Mouse (Mus musculus): ENCODE data around the gene Pcgf2.
"Not testable (repeated sequence)": the region's sequence is repeated elsewhere in the genome, so short reads cannot be mapped to it uniquely, and the experiment has no call there.

Pcgf2 gene

DNA sequence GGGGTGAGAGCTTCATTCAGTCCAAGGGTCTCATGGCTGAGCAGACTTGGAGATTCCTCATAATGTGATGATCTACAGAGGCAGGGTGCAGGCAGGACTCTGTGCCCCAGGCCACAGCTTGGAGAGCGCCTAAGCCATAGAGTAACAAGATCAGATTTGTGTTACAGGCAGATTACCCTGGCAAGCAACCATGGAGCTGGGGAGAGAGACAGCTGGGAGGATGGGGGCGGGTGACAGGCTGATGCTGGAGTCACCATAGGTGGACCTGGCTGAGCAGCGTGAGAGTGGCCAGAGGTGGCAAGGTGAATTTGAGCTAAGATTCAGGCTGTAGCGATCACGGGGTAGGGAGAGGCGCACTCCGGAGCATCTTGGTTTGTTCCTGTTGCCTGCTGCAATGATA lies 32.1 kb downstream of the Pcgf2 start:
- no peak for DNase-seq (ENCODE audit: low read depth)

DNA sequence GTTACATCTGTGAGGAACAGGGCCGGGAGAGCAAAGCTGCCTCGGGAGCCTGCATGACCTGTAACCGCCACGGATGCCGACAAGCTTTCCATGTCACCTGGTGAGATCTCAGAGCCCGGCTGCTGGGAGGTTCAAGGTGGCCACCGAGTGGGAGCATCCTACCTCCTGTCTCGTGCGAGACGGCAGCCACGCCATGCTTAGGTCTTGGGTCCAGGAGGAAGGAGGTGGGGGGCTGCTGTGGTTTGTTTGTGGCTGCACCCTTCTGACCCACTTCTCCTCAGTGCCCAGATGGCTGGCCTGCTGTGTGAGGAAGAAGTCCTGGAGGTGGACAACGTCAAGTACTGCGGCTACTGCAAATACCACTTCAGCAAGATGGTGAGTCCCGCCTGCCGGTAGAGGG lies 33.5 kb downstream of the Pcgf2 start:
- no peak for DNase-seq (ENCODE audit: low read depth)

DNA sequence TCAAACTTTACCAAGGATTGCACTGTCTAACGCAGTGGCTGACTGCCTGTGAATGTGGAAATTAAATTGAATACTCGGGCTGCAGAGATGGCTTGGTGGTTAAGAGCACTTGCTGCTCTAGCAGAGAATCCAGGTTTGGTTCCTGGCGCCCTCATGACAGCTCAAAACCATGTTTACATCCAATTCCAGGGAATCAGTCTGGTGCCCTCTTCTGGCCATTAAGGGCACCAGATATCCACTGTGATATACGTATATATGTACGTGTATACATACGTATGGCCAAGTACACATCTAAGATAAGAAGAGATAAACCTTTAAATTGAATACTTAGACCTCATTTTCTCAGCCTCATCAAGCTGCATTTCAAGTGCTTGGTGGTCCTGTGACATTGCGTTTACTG lies 34.1 kb downstream of the Pcgf2 start:
- no peak for DNase-seq (ENCODE audit: low read depth)

DNA sequence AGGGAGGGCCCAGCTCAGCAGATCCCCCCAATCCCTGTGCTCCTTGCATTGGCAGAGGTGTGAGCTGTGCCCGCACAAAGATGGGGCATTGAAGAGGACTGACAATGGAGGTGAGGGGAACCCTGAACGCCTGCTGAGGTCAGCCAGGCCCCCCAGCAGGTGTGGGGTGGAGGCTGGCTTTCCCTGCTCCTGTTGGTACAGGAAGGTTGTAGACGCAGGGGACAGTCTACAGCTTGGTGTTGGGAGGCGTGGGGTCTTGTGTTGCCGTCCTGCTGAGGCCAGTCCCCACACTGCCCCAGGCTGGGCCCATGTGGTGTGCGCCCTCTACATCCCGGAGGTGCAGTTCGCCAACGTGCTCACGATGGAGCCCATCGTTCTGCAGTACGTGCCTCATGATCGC lies 34.9 kb downstream of the Pcgf2 start:
- no peak for DNase-seq (ENCODE audit: low read depth)

DNA sequence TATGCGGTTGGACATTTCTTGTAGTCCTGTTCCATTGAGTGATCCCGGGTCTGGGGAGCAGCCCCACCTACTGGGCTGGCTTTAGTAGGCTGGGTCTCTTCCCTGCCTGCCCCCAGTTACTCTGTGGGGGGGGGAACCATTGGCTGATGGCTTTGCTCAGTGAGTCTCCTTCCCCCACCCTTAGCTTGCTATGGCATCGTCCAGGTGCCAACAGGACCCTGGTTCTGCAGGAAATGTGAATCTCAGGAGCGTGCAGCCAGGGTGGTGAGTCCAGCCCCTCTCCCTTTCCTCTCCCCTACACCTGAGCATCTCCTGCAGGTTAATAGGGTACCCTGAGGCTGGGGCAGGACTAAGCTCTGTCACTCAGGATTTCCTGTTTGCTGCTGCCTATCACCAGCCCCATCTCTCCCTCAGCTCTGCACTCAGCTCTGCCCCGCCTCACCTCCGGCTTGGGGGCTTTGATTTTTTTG lies 35.5 kb downstream of the Pcgf2 start:
- DNase-seq (ENCODE audit: low read depth), result no peak

DNA sequence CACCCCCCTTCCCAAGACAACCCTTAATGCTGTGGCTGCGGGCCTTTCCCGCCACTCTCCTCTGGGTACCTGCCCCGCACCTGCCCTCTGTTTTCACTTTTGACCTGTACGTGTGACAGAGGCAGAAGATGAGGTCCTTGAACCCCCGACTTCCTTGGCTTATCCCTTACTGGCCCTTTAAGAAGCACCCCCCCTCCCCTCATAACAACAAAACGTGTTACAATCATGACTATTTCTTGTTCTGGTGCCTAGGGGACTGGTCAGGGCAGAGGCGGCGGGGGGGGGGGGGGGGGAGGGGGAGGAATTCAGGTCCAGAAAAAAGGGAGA lies 36.0 kb downstream of the Pcgf2 start:
- no peak for DNase-seq (ENCODE audit: low read depth)

DNA sequence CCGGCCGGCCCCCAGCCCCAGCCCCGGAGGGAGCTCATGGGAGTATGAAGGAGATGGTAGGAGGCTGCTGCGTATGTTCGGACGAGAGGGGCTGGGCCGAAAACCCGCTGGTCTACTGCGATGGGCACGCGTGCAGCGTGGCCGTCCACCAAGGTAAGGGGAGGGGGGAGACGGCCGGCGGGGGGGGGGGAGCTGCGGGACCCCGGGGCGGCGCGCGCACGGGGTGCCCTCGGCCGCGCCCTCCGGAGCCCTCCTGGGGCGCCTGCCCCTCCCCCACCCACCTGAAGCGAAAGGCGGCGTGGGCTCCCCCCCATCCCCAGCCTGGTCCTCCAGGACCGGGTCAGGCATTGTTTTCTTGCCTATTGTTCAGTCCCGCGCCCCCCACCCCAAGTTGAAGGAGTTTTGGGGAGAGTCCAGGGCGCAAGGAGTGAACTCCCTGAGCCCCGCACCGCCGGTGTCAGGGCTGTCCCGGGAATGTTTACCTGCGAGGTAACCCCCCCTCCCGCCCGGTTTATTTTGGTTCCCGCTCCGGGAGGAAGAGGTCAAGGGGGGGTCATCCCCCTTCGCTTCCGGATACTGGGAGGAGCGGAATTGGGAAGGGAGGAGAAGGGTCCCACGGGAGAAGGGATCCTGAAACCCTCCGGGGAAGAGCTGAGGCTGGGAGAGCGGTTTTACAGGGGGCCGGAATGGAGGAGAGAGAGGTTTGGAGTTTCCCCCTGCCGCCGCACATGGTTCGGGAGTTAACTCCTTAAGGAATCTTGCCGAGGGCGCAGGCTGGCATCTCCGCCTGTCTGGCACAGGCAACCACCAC lies 36.6 kb downstream of the Pcgf2 start:
- DNase-seq (ENCODE audit: low read depth), result no peak

DNA sequence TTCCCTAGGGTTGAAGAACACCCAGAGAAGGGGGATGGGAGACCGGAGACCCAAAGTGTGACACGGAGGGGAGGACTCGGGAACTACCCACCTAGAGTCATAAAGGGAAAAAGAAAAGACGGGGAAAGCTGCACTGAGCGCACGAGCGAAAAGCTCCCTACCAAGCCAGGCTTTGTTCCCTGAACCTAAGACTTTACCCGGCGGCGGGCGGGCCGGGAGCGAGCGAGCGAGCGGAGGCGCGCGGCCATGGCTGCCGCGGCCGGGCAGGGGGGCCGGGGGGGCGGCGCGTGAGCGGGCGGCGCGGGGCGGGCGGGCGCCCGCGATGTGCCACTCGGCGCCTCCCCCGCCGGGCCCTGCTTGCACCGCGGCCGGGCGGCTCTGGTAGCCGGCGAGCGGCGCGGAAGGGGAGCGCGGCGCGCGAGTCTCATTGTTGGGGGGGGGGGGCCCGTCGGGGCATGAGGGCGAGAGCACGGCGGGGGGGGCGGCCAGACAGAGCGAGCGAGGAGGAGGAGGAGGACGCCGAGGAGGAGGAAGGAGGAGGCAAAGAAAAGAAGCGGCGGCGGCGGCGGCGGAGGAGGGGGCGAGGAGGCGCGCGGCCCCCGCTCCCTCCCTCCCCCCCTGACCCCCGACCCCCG lies 37.3 kb downstream of the Pcgf2 start, which contains the start of gene Mllt6:
TSS of gene Mllt6 (plus strand) at position 522 of the 635 bp plus-strand sequence.
- no peak for DNase-seq (ENCODE audit: low read depth)

DNA sequence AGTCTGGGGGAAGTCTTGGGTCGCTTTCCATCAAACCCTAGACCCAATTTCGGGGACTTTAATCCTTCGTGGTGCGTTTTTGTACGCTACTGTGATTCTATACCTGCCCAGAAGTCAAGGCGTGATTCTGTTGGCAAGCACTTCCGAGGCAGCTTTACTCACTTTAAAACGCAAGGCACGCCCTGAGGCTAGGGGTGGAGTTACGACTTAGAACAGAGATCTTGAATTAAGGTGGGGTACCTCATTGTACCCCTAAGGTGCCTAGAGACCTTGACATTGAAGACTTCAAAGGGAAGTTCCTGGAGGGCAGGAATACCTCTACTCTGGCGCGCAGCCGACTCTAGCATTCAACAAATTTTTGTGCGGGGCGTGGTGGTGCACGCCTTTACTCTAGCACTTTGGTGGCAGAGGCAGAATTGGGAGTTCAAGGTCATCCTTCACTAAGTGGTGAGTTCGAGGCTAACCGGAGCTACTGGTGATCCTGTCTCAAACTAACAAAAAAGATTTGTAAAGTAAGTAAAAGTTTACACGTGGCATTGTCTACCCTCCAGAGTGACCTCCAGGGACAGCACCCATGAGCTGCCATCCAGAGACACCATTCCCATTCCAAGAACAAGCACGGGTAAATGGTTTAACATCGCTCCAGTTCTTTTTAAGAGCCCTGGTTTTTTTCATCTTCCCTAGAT lies 37.9 kb downstream of the Pcgf2 start:
- DNase-seq (ENCODE audit: low read depth), result no peak

DNA sequence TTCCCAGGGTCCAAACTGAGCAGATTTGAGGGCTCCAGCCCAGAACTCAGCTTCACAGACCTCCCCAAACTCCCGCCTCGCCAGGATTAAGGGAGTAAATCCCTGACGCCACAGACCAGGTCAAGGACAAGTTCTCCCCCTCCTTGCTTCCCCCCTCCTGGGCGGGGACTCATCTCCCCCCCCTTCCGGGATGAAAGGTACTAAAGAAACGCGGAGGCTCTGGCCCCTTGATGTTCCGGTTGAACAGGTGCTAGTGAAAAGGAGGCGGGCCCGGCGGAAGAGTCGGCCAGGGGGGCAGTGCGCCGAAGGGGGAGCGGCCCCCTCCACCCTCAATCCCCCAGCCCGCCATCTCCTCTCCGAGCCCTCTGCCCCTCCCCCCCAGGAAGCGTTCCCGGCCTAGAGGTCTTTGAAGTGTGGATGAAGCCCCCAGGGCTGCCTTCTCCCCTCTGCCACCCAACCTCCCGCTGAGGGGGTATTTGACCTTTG lies 38.6 kb downstream of the Pcgf2 start:
- DNase-seq (ENCODE audit: low read depth), result no peak

DNA sequence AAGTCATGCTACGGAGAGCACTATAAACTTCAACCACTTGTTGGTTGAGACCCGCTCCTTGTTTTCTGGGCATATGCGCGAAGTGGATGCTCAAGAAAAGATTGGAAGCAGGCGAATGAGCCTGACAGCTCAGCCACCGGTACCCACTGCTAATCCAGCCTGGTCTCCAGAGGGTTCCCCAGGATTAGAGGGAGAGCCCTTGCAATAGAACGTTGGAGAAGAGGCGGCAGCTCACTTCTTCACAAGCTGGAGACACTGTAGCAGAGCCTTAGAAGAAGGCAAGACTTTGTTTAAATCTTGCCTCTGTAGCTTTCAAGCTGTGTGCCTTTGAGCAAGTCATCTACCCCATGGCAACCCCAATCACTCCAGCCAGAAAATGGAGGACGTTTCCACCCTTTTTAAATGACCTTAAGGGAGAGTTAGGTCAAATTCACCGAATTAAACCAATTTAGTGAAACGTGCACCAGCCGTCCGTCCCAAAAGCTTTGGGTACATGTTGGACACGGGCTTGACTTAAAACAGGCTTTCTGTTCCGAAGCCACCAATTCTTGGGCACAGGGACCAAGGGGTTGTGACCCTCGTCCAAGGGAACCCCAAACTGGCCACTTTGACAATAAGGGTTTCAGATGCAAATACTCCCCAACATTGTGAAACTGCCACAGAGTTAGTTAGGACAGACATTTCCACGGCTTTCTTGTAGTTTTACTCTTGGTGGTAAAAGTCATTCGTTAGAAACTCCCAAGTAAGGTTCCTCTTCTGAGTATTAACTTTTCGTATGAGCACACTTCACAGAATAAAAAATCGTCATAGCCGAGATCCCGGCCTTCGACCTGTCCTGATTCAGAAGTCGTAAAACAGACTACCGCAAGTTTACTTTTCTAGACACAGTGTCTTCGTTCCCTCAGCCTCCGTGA lies 39.3 kb downstream of the Pcgf2 start:
- DNase-seq (ENCODE audit: low read depth), result no peak

DNA sequence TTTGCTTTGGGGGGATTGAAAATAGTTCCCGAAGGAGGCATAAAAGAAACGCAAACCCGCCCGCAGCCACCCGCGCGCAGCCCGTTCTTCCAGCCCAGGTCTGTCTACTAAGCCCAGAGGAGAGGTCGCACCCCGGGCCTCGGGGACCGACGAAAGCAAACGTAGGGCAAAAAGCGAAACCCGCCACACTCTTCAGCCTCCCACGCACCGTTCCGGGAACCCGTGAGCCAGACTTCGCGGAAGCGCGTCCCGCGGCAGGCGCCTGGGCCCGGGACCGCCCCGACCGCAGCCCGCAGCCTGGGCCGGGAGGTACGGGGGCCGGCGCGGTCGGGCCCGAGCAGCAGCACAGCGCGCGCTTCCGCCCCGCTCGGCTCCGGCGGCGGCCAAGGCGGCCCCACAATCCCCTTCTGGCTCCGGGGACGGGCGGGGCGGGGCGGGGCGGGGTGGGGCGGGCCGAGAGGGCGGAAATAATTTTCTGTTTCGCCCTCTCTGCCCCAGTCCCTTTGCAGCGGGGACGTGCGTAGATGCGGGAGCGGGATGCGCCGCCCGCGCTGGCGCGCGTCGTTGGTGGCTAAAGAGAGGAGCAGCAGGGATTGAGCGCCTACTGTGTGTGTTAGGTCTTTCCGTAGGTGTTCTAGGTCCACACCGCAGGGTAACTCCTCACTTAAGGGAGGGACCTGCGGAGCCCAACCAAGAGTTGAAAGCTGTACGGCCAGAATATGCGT lies 40.1 kb downstream of the Pcgf2 start:
- DNase-seq (ENCODE audit: low read depth), result no peak

DNA sequence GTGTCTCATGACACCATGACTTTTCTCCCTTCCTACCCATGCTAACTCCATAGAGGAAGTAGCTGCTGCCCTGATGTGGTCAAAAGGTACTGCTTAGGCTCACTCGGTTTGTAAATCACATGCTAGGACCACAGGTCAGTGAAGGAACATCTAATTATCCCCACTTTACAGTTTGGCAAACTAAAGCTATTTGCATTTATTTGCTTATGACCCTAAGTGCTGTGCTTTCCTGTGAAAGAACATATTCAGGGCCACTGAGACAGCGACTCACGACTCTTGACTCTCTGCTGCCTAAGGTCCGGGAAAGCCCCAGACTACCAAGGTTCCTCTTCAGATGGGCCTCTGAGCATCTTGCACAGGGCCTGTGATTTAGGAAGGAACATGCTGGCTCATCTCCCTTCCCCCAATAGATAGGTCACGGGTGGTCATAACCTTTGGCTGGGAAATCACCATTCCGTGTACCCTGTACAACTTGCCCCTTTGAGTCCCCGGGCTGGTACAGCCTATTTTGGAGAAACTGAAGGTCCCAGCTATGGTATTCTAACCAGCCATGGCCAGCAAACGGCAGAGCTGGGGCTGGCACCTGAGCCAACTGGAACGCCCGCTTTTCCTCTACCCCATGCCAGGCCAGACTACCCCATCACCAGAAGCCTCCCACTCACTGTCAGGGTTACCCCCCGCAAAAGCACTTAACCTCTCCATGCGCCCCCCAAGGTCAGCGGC lies 40.9 kb downstream of the Pcgf2 start:
- DNase-seq (ENCODE audit: low read depth), result no peak

DNA sequence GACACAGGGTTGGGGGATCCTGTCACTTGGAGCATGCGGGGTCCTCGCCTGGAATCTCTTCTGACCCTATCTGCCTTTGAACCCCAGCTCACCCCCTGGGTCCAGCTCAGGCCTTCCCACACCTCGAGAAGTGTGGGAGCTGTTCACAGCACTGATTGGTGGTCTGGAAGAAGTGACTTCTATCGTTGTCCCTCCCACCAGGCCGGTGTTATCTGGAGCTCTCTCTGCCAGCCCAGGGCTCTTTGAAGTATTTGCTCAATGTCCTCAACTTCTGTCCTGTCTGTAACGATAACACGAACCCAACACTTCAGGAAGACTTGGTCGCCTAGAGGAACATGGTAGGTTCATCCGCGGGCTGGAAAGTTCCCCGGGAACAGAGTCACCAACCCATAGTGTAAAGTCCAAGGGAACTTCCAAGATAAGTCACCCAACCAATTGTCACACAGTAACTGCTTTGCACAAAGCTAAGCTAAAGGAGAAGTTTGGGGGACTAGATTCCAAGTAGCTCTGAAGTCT lies 41.5 kb downstream of the Pcgf2 start:
- DNase-seq (ENCODE audit: low read depth), result no peak

DNA sequence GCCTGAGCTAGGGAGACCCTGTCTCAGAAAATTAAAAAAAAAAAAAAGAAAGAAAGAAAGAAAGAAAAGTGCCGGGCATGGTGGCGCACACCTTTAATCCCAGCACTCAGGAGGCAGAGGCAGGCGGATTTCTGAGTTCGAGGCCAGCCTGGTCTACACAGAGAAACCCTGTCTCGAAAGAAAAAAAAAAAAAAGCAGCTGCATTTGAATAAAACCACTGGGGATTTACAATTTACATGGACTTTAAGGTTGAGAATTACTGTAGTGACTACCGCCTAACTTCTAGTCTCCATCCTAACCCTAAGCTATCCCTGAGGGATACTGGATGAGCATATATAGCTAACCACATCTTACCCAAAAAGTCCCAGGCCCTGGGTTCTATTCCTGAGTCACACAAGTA lies 42.3 kb downstream of the Pcgf2 start:
- not testable (repeated sequence) for DNase-seq (ENCODE audit: low read depth)

DNA sequence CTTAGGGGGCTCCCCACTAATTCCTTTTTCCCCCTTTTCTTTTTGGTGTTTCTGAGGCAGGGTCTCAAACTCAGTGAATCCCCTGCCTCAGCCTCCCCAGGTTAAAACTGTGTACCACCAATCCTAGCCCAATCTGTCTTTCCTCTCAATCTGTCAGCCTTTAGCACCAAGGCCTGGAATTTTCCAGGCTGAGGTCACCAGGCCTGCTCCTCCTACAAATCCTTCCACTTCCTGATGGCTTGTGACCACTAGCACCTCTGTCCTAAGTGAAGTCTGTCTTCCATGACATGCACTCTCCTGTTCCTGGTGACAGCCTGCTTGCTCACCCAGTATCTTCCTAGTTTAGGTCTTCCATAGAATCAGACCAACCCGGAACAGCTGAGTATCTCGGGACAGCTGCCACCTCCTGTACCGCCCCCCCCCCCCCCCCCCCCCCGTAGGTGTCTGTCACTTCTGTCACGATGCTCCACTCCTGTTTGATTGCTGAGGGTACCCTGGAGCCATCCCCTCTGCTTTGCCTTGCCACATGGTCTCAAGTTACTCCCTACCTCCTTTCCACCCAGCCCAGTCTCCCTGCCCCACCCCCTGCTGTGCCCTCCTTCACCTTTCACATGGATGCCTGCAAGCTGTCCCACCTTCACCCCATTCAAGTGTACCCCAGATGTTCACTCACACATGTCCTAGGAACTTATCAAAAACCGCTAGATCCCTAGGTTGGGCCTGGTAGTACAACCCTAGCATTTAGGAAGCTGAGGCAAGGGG lies 42.9 kb downstream of the Pcgf2 start:
- DNase-seq (ENCODE audit: low read depth), result no peak

DNA sequence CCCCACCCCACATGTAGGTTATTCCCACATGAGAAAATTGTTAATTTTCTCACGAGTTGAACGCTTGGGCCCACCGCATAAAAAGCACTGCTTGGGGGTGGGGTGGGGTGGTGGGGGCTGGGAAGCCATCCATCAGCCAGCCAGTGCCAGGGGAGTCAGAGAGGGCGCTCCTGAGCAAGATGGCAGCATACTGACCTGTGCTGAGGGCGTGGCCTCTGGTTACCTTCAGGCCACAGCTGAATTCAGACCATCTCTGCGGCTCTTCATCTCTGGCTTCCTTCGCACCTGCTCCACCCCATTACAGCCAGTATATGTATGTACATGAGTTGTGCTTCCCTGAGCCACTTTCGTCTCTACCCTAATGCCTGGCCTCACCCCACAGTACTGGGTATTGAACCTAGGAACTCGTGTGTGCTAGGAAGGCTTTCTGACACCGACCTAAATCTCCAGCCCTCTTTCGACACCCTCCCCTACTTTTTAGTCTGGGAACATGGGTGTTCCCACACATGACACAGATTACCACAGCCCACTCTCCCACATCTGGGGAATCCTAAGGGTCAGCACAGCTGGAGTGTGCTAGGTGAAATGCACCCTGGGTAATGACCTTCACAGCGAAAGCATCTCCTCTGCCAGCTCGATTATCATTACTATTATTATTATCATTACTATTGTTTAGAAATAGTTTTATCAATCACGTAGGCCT lies 43.9 kb downstream of the Pcgf2 start:
- DNase-seq (ENCODE audit: low read depth), result no peak

DNA sequence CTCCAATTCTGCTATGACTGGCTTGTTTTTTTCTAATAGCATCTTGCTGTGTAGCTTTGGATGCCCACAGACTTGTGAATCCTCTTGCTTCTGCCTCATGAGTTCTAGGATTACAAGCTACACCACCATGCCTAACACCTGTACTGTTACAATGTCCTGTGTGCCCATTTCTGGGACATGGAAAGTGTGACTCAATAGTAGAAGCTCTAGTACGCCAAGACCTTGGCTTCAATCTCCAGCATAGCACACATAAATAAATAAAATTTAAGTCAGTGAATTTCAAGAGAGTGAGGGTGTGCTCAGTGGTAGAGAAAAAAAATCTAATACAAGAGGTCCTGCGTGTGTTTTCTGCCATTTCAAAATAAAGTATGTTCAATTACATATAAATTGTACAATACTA lies 46.1 kb downstream of the Pcgf2 start:
- no peak for DNase-seq (ENCODE audit: low read depth)

DNA sequence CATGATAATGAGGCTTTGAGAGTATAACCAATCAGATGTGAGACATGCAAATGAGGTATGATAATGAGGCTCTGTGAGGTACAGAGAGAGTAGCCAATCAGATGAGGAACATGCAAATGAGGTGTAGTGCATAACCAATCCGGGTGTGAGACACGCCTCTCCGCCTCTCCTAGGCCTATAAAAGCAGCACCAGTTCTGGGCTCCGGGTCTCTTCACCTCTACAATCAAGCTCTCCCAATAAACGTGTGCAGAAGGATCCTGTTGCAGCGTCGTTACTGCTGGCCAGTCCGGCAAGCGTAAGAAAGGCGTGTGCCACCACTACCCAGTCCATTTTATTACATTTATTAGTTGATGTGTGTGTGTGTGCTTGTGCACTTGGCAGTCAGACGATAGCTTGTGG lies 46.9 kb downstream of the Pcgf2 start:
- DNase-seq (ENCODE audit: low read depth), result not testable (repeated sequence)

Measured in c-Kit-positive CD71-positive TER-119-negative erythroid progenitor cells, embryonic 14.5 days (primary cell).